Mouse (Mus musculus) left cerebral cortex, postnatal 10 days (tissue): ENCODE measurements at regions not wholly inside any gene's neighbourhood (a gene's known extent, or its start where the extent isn't known, plus 50 kb on each side); places are given as distances from the start of the nearest gene placed in this dataset.

Experiments
- DNase-seq, 2 experiments: peaks; one replicate each; pipeline ENCODE4 v3.0.0; 2021 to 2022; ENCODE audit warnings: low spot score in 2 of 2, mixed read lengths in 1 of 2; ENCODE audit errors: extremely low spot score in 1 of 2
- intact Hi-C: fragments of 180-260 bp; cut with DNase I; formaldehyde crosslinking; loops from one replicate; pipeline ENCODE4 v1.15.1; 2025

- intact Hi-C loops: no loop called here
- no peak for DNase-seq
Observed at GRCm38 (mm10) chr2:117524437-117524836, 181.6 kb upstream of the Rasgrp1 start.

- intact Hi-C loops: no loop called here
- no peak for DNase-seq
Observed at GRCm38 (mm10) chr2:117538865-117539264, 196.1 kb upstream of the Rasgrp1 start.

- no peak for DNase-seq
- intact Hi-C loops: no loop called here
Observed at GRCm38 (mm10) chr2:117539285-117539684, 196.5 kb upstream of the Rasgrp1 start.

DNA sequence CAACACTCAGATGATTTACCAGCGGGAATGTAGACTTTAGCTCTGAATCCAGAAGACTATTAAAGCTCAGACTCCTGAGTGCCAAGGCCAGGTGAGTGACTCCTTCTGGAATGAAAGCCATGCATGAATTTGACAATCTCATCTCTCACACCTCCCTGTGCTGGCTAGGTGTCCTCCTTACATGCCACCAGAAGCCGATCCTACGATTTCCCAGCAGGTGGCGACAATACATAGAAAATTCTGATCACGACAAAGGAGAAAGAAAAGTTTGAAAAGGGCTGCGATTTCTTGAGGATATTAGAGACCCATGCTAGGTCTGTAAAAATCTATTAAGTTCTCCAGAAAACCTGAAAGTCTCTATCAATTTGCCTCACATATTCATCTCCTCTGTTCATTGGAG is 198.7 kb upstream of the Rasgrp1 start:
- peak; percentile 64 to 70 for DNase-seq
- intact Hi-C loops: loop anchor here (2.0 to 5.0 kb wide), 2 partner anchors 569 to 701 kb away; partner anchors contain the start of gene Thbs1

DNA sequence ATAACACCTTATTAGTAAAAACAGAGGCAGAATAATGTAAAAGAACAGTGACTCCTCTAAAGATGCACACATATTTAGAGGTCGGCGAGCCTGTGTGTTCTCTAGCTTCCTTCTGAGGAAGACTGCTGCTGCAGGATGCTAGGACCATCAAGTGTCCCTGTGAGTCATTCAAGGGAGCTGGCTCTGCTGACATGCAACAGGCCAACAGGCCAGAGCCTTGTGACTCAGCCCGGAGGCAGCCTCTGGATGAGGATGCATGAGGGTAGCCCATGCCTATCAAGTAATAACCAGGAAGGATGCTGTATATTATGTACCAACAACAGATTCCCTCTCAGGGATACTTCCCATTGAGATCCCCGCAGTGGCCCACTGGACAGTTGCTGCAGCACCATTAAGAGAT is 199.5 kb upstream of the Rasgrp1 start:
- no peak for DNase-seq
- intact Hi-C loops: loop anchor here (5.0 kb wide), 1 partner anchor 700 kb away; no protein-coding TSS in a partner anchor

GRCm38 (mm10) chr2:117543301-117543782 is 200.5 kb upstream of the Rasgrp1 start:
- DNase-seq: no peak

DNA sequence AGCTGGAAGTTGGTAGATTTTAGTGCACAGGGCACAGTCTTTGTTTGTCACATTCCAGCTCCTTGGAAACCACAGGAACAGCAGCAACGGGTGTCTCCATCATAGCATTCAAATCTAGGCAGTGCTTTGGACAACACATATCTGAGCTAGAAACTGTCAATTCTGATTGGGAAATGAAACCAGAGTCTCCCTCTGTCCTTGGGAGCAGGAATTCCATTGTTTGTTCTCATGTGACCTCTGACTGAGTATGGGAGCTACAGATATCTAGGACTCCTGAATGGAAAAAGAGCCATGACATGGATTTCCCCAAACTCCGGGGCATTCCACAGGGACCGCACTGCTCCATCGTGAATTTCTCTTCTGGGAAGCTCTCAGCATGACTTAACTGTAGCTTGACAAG is 205.5 kb upstream of the Rasgrp1 start:
- intact Hi-C loops: no loop called here
- no peak for DNase-seq

More at GRCm38 (mm10) chr2:117543301-117543782, 200.5 kb upstream of the Rasgrp1 start:
- intact Hi-C loops: loop anchor here (5.0 kb wide), 1 partner anchor 699 kb away; no protein-coding TSS in a partner anchor

DNA sequence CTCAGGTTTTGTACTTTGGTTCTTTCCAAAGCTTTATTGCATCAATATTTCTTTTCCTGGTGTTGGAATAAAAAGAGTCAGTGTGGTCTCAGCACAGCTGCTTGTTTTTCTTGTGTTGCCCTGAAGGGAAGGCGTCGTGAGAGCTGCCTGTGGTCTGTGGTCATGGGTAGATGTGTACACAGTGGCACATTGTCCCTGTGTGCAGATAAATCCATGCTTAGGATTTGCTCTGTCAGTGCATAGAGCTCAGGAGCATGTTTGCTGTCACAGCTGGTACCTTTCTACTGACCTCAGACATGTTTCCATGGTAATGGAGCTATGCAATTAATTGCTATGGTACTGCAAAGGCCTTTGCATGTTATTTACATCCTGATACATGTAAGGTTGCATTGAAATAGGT is 213.5 kb upstream of the Rasgrp1 start:
- DNase-seq: no peak
- intact Hi-C loops: no loop called here

DNA sequence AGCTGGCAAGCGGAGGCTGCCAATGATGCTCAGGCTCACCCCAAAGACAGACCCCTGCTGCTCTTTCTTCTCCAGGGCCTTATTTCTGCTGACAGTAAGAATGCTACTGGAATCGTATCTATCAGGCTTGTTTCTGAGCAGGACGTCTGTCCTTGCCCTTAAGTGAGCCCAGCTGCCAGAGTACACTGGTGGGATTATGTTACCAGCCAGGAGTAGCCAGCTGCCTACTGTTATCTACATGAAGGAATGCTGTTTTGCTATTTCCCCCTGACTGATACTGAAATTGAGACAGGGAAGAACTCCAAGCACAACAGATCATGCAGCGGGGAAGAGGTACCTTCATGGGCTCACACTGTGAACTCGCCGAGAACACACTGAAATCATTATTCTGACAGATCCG is 228.2 kb upstream of the Rasgrp1 start:
- intact Hi-C loops: no loop called here
- no peak for DNase-seq

- intact Hi-C loops: no loop called here
- no peak for DNase-seq
Observed at GRCm38 (mm10) chr2:117587381-117587780, 244.6 kb upstream of the Rasgrp1 start.

DNA sequence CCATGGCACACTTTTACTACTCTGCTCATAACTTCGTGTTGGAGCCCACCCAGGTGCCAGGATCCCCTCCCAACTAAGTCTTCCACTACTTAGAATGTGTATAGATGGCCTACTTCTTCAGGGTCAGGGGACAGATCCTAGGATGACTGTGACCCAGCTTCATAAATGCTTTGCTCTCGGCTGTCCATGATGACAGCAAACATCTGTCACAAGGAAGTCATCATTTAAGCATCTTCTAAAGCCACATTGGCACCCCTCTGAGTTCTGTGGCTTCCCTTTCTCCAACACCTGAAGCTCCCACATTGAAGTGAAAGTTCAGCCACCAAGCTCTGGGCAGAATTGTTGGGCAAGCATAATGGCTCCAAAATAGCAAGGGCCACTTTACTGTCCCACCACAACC is 252.2 kb upstream of the Rasgrp1 start:
- intact Hi-C loops: no loop called here
- DNase-seq: no peak

DNA sequence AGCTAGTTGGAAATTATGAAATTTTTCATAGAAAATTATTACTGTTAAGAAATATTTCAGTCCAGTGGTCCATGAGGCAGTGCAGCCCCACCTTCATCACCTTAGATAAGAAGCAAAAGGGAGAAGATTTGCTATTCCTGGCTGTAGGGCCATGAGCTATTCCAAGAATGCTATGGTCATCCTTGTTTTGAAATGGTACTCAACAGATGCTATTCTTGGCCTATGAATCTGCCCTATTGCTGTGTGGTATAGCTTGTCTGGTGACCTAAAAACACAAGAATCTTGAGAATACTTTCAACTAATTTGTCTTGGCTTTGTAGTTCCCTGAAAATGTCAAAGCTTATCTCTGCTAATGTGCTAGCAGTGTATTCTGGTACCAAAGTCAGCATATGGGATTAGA is 254.8 kb upstream of the Rasgrp1 start:
- intact Hi-C loops: no loop called here
- no peak for DNase-seq

GRCm38 (mm10) chr2:117614772-117615171 is 272.0 kb upstream of the Rasgrp1 start:
- intact Hi-C loops: no loop called here
- no peak for DNase-seq

DNA sequence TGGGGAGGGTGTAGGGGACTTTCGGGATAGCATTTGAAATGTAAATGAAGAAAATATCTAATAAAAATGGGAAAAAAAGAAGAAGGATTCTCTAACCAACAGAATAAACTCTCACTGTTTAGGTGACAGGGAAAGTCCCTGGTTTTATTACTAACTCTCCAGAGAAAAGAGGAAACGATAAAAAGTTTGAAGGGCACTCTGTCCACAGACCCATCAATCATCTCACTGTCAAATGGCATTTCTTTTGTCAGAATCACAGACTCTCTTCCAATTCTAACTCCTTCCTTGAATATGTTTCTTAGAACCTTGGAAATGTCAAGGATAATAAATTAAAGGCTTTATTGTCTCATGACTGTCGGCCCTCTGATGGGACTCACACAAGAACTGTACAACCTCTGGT is 275.3 kb upstream of the Rasgrp1 start:
- DNase-seq: no peak
- intact Hi-C loops: no loop called here

GRCm38 (mm10) chr2:117623955-117624354 is 281.2 kb upstream of the Rasgrp1 start:
- intact Hi-C loops: no loop called here
- DNase-seq: no peak

GRCm38 (mm10) chr2:117634906-117635305 is 292.1 kb upstream of the Rasgrp1 start:
- no peak for DNase-seq
- intact Hi-C loops: no loop called here

DNA sequence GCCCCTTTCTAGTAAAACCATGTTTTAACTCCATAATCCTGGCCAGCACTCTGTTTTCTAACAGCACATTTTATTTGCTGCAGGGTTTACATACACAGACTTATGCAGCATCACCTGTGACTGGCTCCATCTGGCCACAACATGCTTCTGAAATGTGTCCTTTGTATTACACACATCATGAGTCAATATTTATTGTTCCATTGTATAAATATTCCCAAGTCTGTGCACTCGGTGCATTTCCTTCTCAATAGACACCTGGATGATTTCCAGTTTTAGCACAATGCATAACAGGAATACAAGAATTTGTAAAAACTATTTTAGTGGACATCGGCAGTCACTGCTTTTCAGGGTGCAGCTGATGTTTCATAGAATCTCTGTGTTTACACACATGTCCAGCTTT is 294.6 kb upstream of the Rasgrp1 start:
- no peak for DNase-seq
- intact Hi-C loops: no loop called here

GRCm38 (mm10) chr2:117652101-117652500 is 309.3 kb upstream of the Rasgrp1 start:
- intact Hi-C loops: no loop called here
- no peak for DNase-seq

GRCm38 (mm10) chr2:117652647-117653046 is 309.8 kb upstream of the Rasgrp1 start:
- DNase-seq: no peak
- intact Hi-C loops: no loop called here

DNA sequence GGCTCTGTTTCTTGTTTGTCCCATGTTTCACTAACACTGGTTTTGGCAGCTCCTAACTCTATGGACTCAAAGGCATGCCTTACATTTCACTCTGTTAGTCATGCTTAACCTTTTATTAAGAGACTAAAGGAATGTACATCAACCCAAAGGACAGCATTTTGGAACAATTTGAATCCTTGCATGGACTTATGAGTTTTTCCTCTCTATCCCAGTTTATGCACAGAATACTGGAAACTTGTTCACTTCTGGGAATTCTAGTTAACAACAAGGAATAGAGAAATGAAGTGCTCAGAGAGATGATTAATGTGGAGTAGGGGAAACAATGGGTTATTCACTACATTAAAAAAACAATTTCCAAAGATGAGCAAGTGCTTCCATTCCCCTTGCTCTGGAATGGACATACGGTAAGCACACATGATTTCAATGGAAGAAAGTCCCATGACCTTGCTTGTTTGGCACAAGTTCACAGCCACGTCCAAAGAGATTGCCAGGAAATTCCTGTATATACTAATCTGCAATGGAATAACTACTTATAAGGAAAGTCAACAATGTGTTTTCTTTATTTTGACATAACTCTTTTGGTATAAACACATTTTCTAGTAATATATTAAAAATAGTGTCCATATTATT is 313.9 kb upstream of the Rasgrp1 start:
- no peak for DNase-seq
- intact Hi-C loops: no loop called here
